Mouse (Mus musculus) heart, adult 2 months (tissue): ENCODE measurements around the gene Tirap.

Source experiments
- CTCF ChIP-seq: fragments of 200-600 bp; IDR thresholded peaks from 2 replicates; pipeline ENCODE4 v1.8.1; 2022; ENCODE audit warnings: antibody characterized with exemption, mild to moderate bottlenecking, moderate library complexity
- EP300 ChIP-seq: fragments of 200-500 bp; IDR thresholded peaks from 2 replicates; pipeline ENCODE4 v1.6.1; 2011; ENCODE audit warnings: low read depth, low read length, control low read depth; ENCODE audit not compliant: insufficient read depth
- POLR2A ChIP-seq: fragments of 200-500 bp; IDR thresholded peaks from 2 replicates; pipeline ENCODE4 v1.6.1; 2011; ENCODE audit warnings: mild to moderate bottlenecking, low read depth, low read length, control low read depth; ENCODE audit not compliant: insufficient read depth

- TF ChIP-seq EP300 (no peak), CTCF (no peak), POLR2A (no peak)
These were observed 504 bp upstream of the Tirap start for GRCm38 (mm10) chr9:35200529-35201060.
